Mouse (Mus musculus): ENCODE measurements around the gene Glod4. TPM values are rescaled to one million over a fixed set of nuclear protein-coding genes. Genes with fewer than 3 reads are reported as not detected.

The Glod4 gene
- total RNA-seq (2022), result 10 to 100 TPM; 57.4 to 69.0 (median 60.8) TPM

GRCm38 (mm10) chr11:76242901-76243810, at the start of gene Glod4, which contains the start of gene Mrm3:
TSS of gene Glod4 (minus strand) at chr11:76243725.
TSS of gene Mrm3 (plus strand) at chr11:76243715.
- peak; percentile 81 to 91 for DNase-seq (ENCODE audit: low spot score in 2 of 2)

- no peak for DNase-seq (ENCODE audit: low spot score in 2 of 2)
These were observed 49.3 kb upstream of the Glod4 start for GRCm38 (mm10) chr11:76292831-76293230.

- no peak for DNase-seq (ENCODE audit: low spot score in 2 of 2)
These were observed 48.9 kb upstream of the Glod4 start for GRCm38 (mm10) chr11:76292398-76292797.

- no peak for DNase-seq (ENCODE audit: low spot score in 2 of 2)
These were observed 48.4 kb upstream of the Glod4 start for GRCm38 (mm10) chr11:76291960-76292359.

GRCm38 (mm10) chr11:76290367-76290766, 46.8 kb upstream of the Glod4 start:
- peak in 1 of 2 experiments; percentile 23 for DNase-seq (ENCODE audit: low spot score in 2 of 2)

- peak in 1 of 2 experiments; percentile 31 for DNase-seq (ENCODE audit: low spot score in 2 of 2)
These were observed 45.1 kb upstream of the Glod4 start for GRCm38 (mm10) chr11:76288645-76289044.

DNA sequence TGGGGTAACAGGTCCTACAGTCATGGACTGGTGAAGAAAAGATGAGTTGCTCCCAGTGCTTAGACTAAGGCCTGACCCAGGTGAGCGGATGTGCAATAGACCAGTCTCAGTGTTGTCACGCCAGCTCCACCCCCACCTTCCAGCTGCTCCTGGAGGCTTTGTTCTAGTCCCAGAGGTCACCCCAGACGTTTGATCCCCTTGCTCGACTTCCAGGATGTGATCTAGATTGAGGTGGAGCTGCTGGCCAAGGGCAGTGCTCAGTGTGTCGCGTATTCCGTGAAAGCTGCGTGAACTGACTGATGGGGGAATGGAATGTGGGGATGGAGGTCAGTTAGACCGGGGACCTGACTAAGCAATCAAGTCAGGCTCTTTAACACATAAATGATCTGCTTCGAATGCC, 43.8 kb upstream of the Glod4 start:
- DNase-seq (ENCODE audit: low spot score in 2 of 2), result no peak

- DNase-seq (ENCODE audit: low spot score in 2 of 2), result no peak
These were observed 43.1 kb upstream of the Glod4 start for GRCm38 (mm10) chr11:76286534-76287126.

DNA sequence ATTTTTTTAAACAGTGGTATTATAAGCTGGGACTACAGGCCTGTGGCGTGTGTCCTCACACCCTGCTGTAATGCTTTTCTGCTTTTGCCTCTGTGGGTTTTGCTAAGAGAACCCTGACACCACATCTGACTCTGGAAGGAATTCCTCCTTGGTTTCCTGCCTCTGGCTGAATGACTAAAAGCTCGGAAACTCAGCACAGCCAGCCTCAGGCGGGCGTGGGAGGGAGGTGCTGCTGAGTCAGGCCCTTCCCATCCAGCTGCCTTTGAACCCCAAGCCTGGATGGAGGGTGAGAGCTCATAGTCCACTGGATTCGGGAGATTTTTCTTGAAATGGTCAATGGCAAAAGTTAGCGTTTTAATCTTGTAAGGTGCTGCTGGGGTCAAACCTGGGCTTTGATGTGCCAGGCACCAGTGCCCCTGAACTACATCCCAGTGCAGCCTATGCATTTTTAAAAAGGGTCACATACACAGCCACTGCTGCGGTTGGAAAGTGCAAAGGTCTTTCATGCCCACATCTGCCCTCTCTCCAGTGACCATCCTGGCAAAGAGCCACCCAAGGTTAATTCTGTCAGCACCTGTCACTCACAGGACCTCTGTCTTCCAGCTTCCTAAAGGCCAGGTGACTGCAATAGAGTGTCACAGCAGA, 42.0 kb upstream of the Glod4 start:
- DNase-seq (ENCODE audit: low spot score in 2 of 2), result no peak

GRCm38 (mm10) chr11:76283841-76284240, 40.3 kb upstream of the Glod4 start:
- no peak for DNase-seq (ENCODE audit: low spot score in 2 of 2)

GRCm38 (mm10) chr11:76279971-76280370, 36.4 kb upstream of the Glod4 start:
- DNase-seq (ENCODE audit: low spot score in 2 of 2), result no peak

DNA sequence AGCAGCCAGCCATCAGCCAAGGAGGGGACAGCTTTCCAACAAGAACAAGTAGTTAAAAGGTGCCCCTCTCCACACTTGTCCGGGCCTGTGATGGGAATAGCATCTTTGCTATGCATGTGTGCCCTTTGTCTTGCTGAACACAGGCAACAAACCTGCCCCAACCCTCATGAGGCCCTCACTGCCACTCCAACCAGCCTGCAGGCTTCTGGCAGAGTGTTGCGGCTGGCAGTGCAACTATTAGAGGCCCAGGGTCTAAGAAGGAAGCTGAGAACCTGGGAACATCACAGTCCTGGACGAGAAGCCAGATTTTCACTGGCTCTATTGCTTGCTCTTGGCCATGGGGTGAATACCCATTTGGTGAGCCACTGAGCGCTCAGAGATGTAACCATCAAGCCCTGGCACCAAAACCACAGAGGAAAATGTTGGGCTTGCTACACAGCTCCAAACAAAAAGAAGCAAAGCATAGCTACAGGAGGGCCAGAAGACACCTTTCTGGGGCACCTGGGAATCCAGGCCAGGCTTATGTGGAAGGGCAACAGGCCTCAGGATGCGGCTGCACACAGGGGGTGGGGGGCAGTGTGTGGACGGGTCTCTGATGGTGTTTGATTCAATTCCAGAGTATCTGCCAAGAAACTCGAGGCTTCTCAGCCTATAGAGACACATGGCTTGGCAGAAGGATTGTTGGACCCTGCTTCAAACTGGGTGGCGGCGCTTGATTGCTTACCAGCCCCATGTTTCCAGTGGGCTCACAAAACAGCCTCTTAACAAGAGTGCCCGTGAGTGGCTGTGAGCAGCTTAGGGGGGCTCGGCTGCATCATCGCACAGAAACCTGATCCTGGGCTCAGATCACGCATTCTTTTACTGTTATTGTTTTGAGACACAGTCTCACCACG, 35.7 kb upstream of the Glod4 start:
- DNase-seq (ENCODE audit: low spot score in 2 of 2), result no peak

DNA sequence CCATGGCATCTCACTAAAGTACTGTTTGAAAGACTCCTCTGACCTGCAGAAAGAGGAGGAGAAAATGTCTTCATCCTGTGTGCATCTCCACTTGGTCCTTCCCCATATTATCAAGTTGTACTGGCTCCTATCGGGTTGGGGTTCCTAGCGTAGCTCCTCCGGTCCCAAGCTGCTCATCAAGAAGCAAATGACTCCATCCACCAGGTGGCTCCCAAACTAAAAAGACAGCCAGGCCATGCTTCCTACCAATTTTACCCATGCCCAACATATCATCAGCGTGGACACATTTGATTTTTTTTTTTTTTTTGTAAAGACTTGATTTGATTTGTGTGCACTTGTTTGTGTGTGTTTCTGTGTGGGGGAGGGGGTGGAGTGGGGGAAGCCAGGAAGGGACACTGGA, 28.9 kb upstream of the Glod4 start:
- DNase-seq (ENCODE audit: low spot score in 2 of 2), result no peak

DNA sequence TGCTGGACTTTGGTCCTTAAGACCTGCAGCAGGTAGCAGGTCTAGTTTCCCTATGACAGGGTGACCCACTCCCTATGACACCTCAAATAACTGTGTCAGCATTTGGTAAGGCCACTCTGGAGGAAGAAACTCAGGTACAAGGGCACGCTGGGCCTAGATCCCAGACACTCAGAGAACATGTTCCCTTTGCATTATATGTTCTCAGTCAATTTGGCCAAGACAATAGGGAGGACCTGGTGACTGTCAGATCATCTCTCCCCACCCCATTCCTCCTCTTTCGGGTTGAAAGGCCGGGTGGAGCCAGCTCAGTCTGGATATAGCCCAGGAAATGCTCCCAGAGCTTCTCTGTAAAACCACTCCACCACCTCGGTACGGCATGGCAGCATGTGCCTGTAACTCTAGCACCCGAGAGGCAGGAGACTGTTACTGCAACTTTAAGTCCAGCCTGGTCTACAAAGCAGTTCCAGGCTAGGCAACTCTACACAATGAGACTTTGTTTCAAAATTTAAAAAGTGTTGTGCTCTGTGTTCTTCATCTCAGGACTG, 25.1 kb upstream of the Glod4 start:
- DNase-seq (ENCODE audit: low spot score in 2 of 2), result no peak

GRCm38 (mm10) chr11:76268001-76268459, 24.5 kb upstream of the Glod4 start:
- DNase-seq (ENCODE audit: low spot score in 2 of 2), result peak in 1 of 2 experiments; percentile 67

DNA sequence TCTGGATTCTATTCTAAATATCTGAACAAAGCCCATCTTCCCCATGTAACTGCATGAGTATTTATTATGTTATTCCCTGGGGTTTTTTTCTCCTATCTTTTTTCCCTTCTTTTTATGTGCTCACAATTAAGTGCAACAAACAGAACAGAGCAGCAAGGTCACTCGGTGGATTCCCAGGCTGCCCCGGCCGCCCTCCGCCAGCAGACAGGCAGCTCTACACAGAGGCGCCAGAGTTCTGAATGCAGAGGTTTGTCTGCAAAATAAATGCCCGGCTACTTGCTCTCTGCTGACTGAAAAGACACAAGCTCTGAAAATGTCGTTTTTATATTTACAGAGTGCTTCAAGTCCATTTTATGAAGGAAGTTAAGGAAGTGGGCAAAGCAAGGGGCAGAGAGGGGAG, 24.0 kb upstream of the Glod4 start:
- no peak for DNase-seq (ENCODE audit: low spot score in 2 of 2)

GRCm38 (mm10) chr11:76262611-76263351, 19.3 kb upstream of the Glod4 start:
- no peak for DNase-seq (ENCODE audit: low spot score in 2 of 2)

DNA sequence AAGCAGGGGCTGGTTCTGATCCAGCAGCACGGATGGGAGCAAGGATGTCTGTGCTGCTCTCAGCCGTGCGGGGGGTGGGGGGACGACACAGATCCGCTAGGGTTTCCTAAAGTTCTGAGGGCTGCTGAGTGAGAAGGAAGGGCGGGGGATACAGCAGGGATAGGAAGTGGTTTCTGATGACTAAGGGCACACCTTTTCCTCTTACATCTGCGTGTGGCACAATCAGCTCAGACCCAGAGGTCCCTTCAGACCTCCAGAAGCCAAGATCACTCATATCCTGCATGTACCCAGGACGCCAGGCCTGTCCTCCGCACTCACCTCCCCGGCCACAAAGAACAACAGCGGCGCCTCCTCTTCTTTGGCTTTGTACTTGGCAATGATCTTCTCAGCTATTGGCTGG, 17.7 kb upstream of the Glod4 start:
- DNase-seq (ENCODE audit: low spot score in 2 of 2), result no peak

DNA sequence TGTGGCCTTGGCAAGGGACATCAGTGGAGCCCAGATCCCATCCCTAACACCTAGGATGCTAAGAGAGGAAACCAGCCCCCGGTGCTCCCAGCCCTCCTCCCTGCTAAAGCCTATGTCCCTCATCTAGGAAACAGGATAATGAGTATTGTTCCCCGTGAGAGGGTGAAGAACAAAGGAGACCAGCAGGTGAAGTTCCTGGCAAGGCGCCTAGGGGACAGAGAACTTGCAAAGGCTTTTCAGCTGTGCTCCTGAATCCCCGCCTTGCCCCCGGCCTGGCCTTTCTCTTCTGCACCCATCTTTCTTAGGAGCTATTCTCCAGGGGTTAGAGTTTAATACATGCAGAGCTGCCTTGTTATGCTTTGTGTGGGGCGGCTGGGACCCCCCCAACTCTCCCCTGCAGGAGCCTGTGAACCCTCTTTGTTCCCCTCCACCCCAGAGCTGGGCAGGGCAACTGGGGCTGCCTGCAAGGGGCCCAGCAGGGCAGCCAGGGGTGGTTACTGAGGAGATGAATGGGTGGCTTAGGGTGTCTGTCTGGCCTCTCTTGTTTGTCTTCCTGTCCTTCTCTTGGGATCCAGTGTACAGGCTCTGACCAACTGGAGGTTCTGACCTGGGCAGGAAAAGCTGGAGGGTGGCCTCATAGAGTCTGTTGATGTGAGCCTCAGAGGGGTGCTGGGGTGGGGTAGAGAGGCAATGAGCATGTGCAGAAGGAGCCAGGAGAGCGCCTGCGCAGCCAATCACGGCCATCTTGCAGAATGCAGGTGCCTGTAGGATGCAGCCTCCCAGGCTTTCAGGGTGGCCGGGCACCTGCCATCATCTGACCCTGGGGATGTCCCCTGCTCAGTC, 16.9 kb upstream of the Glod4 start:
- no peak for DNase-seq (ENCODE audit: low spot score in 2 of 2)

Data from left cerebral cortex, adult 8-10 months (tissue).